ENCODE assay signal across 8 mouse cellular contexts in the genomic region with DNA sequence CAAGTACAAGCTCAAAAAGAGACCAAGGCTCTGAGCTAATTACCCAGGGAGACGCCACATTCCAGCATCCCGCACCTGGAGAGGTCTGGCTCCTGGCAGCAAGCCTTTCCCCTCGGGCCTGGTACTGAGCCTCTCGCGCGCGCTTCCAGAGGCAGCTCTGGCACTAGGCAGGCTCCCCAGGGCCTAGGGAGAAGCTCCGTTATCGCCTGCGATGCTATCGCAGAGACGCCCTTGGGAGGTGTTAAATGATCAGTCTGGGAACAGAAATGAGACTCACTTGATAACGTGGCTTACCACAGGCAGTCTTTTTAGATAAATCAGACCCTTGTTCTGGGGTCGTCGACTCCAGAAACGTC.
DNase-seq lines count a peak whose midpoint lies in the region; ATAC-seq lines count a peak whose summit lies in the region.

No protein-coding gene starts in this region.

- peaks cover 17% of the 10 kb centered on the region for H3K4me1 ChIP-seq in heart, embryonic 15.5 days (replicated peaks)
- H3K4me1 ChIP-seq in hindbrain, embryonic 13.5 days (replicated peaks): peaks cover 29% of the 10 kb centered on the region
- peaks cover 11% of the 10 kb centered on the region; the same call in 1 of the 2 replicates for H3K4me1 ChIP-seq in midbrain, embryonic 11.5 days (ENCODE audit: control insufficient read depth, insufficient read depth, low read length)

- H3K4me2 ChIP-seq in heart, embryonic 15.5 days: peak overlapping the region; percentile 83
- peak overlapping the region; percentile 76 for H3K4me2 ChIP-seq in hindbrain, embryonic 13.5 days
- H3K4me2 ChIP-seq in midbrain, embryonic 11.5 days: peak overlapping the region; percentile 72

- WGBS in heart, embryonic 15.5 days: 2% methylated on average over 16 of the region's 16 CpGs
- WGBS in hindbrain, embryonic 13.5 days: under 1% methylated on average over 16 of the region's 16 CpGs
- under 1% methylated on average over 16 of the region's 16 CpGs for WGBS in midbrain, embryonic 11.5 days

- H3K27ac ChIP-seq in heart, embryonic 15.5 days: peak overlapping the region; percentile 93
- peak overlapping the region; percentile 97 for H3K27ac ChIP-seq in hindbrain, embryonic 13.5 days
- H3K27ac ChIP-seq in midbrain, embryonic 11.5 days (ENCODE audit: low read depth, low read length): peak overlapping the region; percentile 51

- peak overlapping the region; percentile 76 for H3K4me3 ChIP-seq in heart, embryonic 15.5 days
- H3K4me3 ChIP-seq in hindbrain, embryonic 13.5 days: peak overlapping the region; percentile 80
- H3K4me3 ChIP-seq in midbrain, embryonic 11.5 days (ENCODE audit: low read depth, low read length): peak overlapping the region; percentile 81

- H3K9me3 ChIP-seq in heart, embryonic 15.5 days (replicated peaks): no peaks in the 10 kb centered on the region
- H3K9me3 ChIP-seq in hindbrain, embryonic 13.5 days: no peaks in the 10 kb centered on the region
- H3K9me3 ChIP-seq in midbrain, embryonic 11.5 days (ENCODE audit: control insufficient read depth, low read length): no peaks in the 10 kb centered on the region

- no peak for DNase-seq in heart, adult 18-20 months
- DNase-seq in midbrain, embryonic 11.5 days (ENCODE audit: low spot score, missing footprints): no peak
- DNase-seq in B cell, adult 2 months: no peak
- DNase-seq in adrenal gland, adult 8-10 months: no peak

- no peaks in the 10 kb centered on the region for H3K27me3 ChIP-seq in heart, embryonic 15.5 days
- H3K27me3 ChIP-seq in hindbrain, embryonic 13.5 days: no peaks in the 10 kb centered on the region; the same call in 1 of the 2 replicates
- H3K27me3 ChIP-seq in midbrain, embryonic 11.5 days (ENCODE audit: control insufficient read depth, insufficient read depth, low read length): no peaks in the 10 kb centered on the region; the same call in 1 of the 2 replicates

- ATAC-seq in heart, embryonic 15.5 days (replicated peaks; ENCODE audit: insufficient number of reproducible peaks, insufficient read depth, low FRiP score, low read depth): peak; percentile 44
- ATAC-seq in activated CD4-positive, CD25-positive, alpha-beta regulatory T cell, adult 4 months: peak; percentile 12
- ATAC-seq in hindbrain, embryonic 13.5 days (ENCODE audit: low FRiP score): peak; percentile 81
- ATAC-seq in midbrain, embryonic 11.5 days (ENCODE audit: low FRiP score): peak; percentile 73
- no peak for ATAC-seq in monocyte, adult 5-6 weeks (replicated peaks; ENCODE audit: insufficient number of reproducible peaks, low FRiP score, low TSS enrichment, poor library complexity, severe bottlenecking)

- H3K9ac ChIP-seq in heart, embryonic 15.5 days: peak overlapping the region; percentile 81
- H3K9ac ChIP-seq in hindbrain, embryonic 13.5 days: peak overlapping the region; percentile 97
- peak overlapping the region; percentile 97 for H3K9ac ChIP-seq in midbrain, embryonic 11.5 days (ENCODE audit: low read length)

- no peaks in the 10 kb centered on the region for H3K36me3 ChIP-seq in heart, embryonic 15.5 days
- no peaks in the 10 kb centered on the region for H3K36me3 ChIP-seq in hindbrain, embryonic 13.5 days
- H3K36me3 ChIP-seq in midbrain, embryonic 11.5 days (ENCODE audit: control insufficient read depth, insufficient read depth, low read length): no peaks in the 10 kb centered on the region
